Mouse (Mus musculus) midbrain, embryonic 16.5 days (tissue): Measurements from ENCODE around the gene Actn4. TPM values are rescaled to one million over a fixed set of nuclear protein-coding genes. Genes with fewer than 3 reads are reported as not detected.

Source experiments
- ATAC-seq: fragments of 200-750 bp; cut with Nextera tagmentation; 2 replicates; pipeline ENCODE4 v1.8.0; 2017; ENCODE audit warnings: moderate TSS enrichment
- H3K27ac ChIP-seq: fragments of 300-500 bp; sonication (generic); 2 replicates; pipeline ENCODE4 v1.5.1; 2014; ENCODE audit warnings: mild to moderate bottlenecking, low read length, mixed read lengths
- H3K27me3 ChIP-seq: fragments of 300-500 bp; sonication (generic); 2 replicates; pipeline ENCODE4 v1.6.1; 2014; ENCODE audit warnings: low read depth, low read length, mixed read lengths; ENCODE audit not compliant: control insufficient read depth, insufficient read depth
- H3K36me3 ChIP-seq: fragments of 300-500 bp; sonication (generic); 2 replicates; pipeline ENCODE4 v1.6.1; 2014; ENCODE audit warnings: mild to moderate bottlenecking, low read length, moderate library complexity, mixed read lengths; ENCODE audit not compliant: control insufficient read depth, insufficient read depth
- H3K4me1 ChIP-seq: fragments of 300-500 bp; sonication (generic); 2 replicates; pipeline ENCODE4 v1.6.1; 2014; ENCODE audit warnings: mild to moderate bottlenecking, low read length, mixed read lengths; ENCODE audit not compliant: control insufficient read depth, insufficient read depth
- H3K4me2 ChIP-seq: fragments of 300-500 bp; sonication (generic); 2 replicates; pipeline ENCODE4 v1.6.1; 2014; ENCODE audit warnings: mild to moderate bottlenecking, low read length, mixed read lengths
- H3K4me3 ChIP-seq: fragments of 300-500 bp; sonication (generic); 2 replicates; pipeline ENCODE4 v1.5.1; 2014; ENCODE audit warnings: low read depth, mild to moderate bottlenecking, low read length, moderate library complexity, mixed read lengths
- H3K9ac ChIP-seq: fragments of 300-500 bp; sonication (generic); 2 replicates; pipeline ENCODE4 v1.6.1; 2014; ENCODE audit warnings: low read depth, low read length, mixed read lengths
- H3K9me3 ChIP-seq: fragments of 300-500 bp; sonication (generic); replicated peaks from 2 replicates; pipeline ENCODE4 v1.6.1; 2014; ENCODE audit warnings: mild to moderate bottlenecking, low read length, mixed read lengths; ENCODE audit not compliant: control insufficient read depth, poor library complexity, severe bottlenecking
- WGBS: fragments of 180-500 bp; shearing (Covaris S2); extraction: QIAGEN DNeasy Blood & Tissue Kit; methylation state at CpG from one replicate; pipeline ENCODE4 v1.1.7; 2014; 5-methylcytosine and 5-hydroxymethylcytosine counted together
- polyA plus RNA-seq: library from polyadenylated mRNA; unstranded; fragments of >200 nt; fragmentation: Nextera tagmentation; extraction: Ambion mirVana; gene quantifications from 2 replicates; pipeline ENCODE4 v1.2.1, GENCODE M21; 2015

Actn4 gene
- polyA plus RNA-seq, 1 experiment from 2014 or later = 132 TPM

- Histone ChIP-seq H3K27me3 (no peaks in the 10 kb centered on the region), H3K9me3 (no peaks in the 10 kb centered on the region), H3K4me2 (no peak overlapping the region), H3K27ac (no peak overlapping the region), H3K9ac (no peak overlapping the region), H3K36me3 (no peaks in the 10 kb centered on the region), H3K4me3 (no peak overlapping the region), H3K4me1 (no peaks in the 10 kb centered on the region)
- ATAC-seq = no peak
- WGBS = 66% methylated on average over 4 of the region's 4 CpGs
Measured at GRCm38 (mm10) chr7:28936787-28937186, 25.4 kb downstream of the Actn4 start.

- no peak overlapping the region for H3K9ac ChIP-seq
- ATAC-seq = no peak
- no peaks in the 10 kb centered on the region for H3K4me1 ChIP-seq
- 98% methylated on average over 2 of the region's 2 CpGs for WGBS
- no peak overlapping the region for H3K4me3 ChIP-seq
- H3K27me3 ChIP-seq = no peaks in the 10 kb centered on the region
- no peak overlapping the region for H3K4me2 ChIP-seq
- no peaks in the 10 kb centered on the region for H3K9me3 ChIP-seq
- H3K27ac ChIP-seq = no peak overlapping the region
- H3K36me3 ChIP-seq = no peaks in the 10 kb centered on the region
Measured at GRCm38 (mm10) chr7:28933825-28934224, 28.3 kb downstream of the Actn4 start.

- H3K27ac ChIP-seq = no peak overlapping the region
- WGBS = 77% methylated on average over 6 of the region's 6 CpGs
Measured at GRCm38 (mm10) chr7:28932421-28933041, 29.6 kb downstream of the Actn4 start.

GRCm38 (mm10) chr7:28931695-28932039 lies 30.5 kb downstream of the Actn4 start:
- no peak for ATAC-seq
- H3K27ac ChIP-seq = no peak overlapping the region
- 90% methylated on average over 4 of the region's 4 CpGs for WGBS
- H3K9me3 ChIP-seq = no peaks in the 10 kb centered on the region
- no peaks in the 10 kb centered on the region for H3K4me1 ChIP-seq
- no peaks in the 10 kb centered on the region for H3K27me3 ChIP-seq
- no peak overlapping the region for H3K4me3 ChIP-seq
- no peak overlapping the region for H3K4me2 ChIP-seq
- H3K36me3 ChIP-seq = no peaks in the 10 kb centered on the region
- no peak overlapping the region for H3K9ac ChIP-seq

More at GRCm38 (mm10) chr7:28932421-28933041, 29.6 kb downstream of the Actn4 start:
- no peaks in the 10 kb centered on the region for H3K27me3 ChIP-seq
- no peaks in the 10 kb centered on the region for H3K9me3 ChIP-seq
- no peak overlapping the region for H3K9ac ChIP-seq
- no peak overlapping the region for H3K4me2 ChIP-seq
- no peaks in the 10 kb centered on the region for H3K36me3 ChIP-seq
- ATAC-seq = no peak
- H3K4me1 ChIP-seq = no peaks in the 10 kb centered on the region
- no peak overlapping the region for H3K4me3 ChIP-seq

GRCm38 (mm10) chr7:28931032-28931694 lies 31.0 kb downstream of the Actn4 start:
- WGBS = 95% methylated on average over 7 of the region's 7 CpGs
- Histone ChIP-seq H3K36me3 (no peaks in the 10 kb centered on the region), H3K4me3 (no peak overlapping the region), H3K4me1 (no peaks in the 10 kb centered on the region), H3K27me3 (no peaks in the 10 kb centered on the region), H3K27ac (no peak overlapping the region), H3K9ac (no peak overlapping the region), H3K4me2 (no peak overlapping the region), H3K9me3 (no peaks in the 10 kb centered on the region)
- ATAC-seq = no peak

GRCm38 (mm10) chr7:28930320-28931031 lies 31.7 kb downstream of the Actn4 start:
- Histone ChIP-seq H3K4me2 (no peak overlapping the region), H3K27me3 (no peaks in the 10 kb centered on the region), H3K4me3 (no peak overlapping the region), H3K9ac (no peak overlapping the region), H3K9me3 (no peaks in the 10 kb centered on the region), H3K27ac (no peak overlapping the region), H3K4me1 (no peaks in the 10 kb centered on the region), H3K36me3 (no peaks in the 10 kb centered on the region)
- WGBS = 62% methylated on average over 5 of the region's 5 CpGs
- no peak for ATAC-seq

- no peak overlapping the region for H3K27ac ChIP-seq
- no peak overlapping the region for H3K4me3 ChIP-seq
- no peaks in the 10 kb centered on the region for H3K27me3 ChIP-seq
- ATAC-seq = no peak
- H3K36me3 ChIP-seq = no peaks in the 10 kb centered on the region
- 64% methylated on average over 3 of the region's 3 CpGs for WGBS
- H3K9me3 ChIP-seq = no peaks in the 10 kb centered on the region
- H3K4me2 ChIP-seq = no peak overlapping the region
- no peak overlapping the region for H3K9ac ChIP-seq
- H3K4me1 ChIP-seq = peaks cover 4% of the 10 kb centered on the region
Measured at GRCm38 (mm10) chr7:28929381-28929780, 32.8 kb downstream of the Actn4 start.

GRCm38 (mm10) chr7:28926172-28926571 lies 36.0 kb downstream of the Actn4 start:
- Histone ChIP-seq H3K9me3 (no peaks in the 10 kb centered on the region), H3K9ac (no peak overlapping the region), H3K4me2 (no peak overlapping the region), H3K4me1 (peaks cover 22% of the 10 kb centered on the region), H3K36me3 (no peaks in the 10 kb centered on the region), H3K27me3 (no peaks in the 10 kb centered on the region), H3K4me3 (no peak overlapping the region), H3K27ac (no peak overlapping the region)
- 59% methylated on average over 2 of the region's 2 CpGs for WGBS
- no peak for ATAC-seq

GRCm38 (mm10) chr7:28925317-28925716 lies 36.8 kb downstream of the Actn4 start:
- ATAC-seq = no peak
- Histone ChIP-seq H3K27me3 (no peaks in the 10 kb centered on the region), H3K27ac (no peak overlapping the region), H3K36me3 (no peaks in the 10 kb centered on the region), H3K4me1 (peaks cover 22% of the 10 kb centered on the region), H3K9me3 (no peaks in the 10 kb centered on the region), H3K9ac (no peak overlapping the region), H3K4me3 (no peak overlapping the region), H3K4me2 (no peak overlapping the region)
- 49% methylated on average over 9 of the region's 9 CpGs for whole genome bisulfite sequencing
